Mouse (Mus musculus) heart, adult 9 months (tissue): ENCODE data around the gene Ccnjl.

Source experiments
- DNase-seq, 2 experiments: peaks; one replicate each; pipeline ENCODE4 v3.0.0; 2022; ENCODE audit warnings: low spot score in 2 of 2

The Ccnjl gene

DNA sequence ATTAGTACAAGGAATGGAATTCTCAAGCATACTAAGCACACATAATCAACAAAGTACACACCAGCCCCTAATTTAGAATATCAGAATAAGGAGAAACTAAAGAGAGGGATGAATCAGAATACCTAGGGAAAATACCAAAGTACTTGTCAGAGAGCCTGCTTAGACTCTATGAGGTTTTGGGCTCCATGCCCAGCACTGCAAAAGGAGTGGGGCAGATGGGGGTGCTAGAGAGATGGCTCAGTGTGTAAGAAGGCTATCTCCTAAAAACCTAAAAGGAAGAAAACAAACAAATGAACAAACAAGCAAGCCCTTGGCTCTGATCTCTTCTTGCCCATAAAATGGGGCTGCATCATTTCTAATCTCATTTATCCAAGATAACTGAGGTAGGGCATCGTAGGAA, 95.8 kb downstream of the Ccnjl start:
- no peak for DNase-seq

DNA sequence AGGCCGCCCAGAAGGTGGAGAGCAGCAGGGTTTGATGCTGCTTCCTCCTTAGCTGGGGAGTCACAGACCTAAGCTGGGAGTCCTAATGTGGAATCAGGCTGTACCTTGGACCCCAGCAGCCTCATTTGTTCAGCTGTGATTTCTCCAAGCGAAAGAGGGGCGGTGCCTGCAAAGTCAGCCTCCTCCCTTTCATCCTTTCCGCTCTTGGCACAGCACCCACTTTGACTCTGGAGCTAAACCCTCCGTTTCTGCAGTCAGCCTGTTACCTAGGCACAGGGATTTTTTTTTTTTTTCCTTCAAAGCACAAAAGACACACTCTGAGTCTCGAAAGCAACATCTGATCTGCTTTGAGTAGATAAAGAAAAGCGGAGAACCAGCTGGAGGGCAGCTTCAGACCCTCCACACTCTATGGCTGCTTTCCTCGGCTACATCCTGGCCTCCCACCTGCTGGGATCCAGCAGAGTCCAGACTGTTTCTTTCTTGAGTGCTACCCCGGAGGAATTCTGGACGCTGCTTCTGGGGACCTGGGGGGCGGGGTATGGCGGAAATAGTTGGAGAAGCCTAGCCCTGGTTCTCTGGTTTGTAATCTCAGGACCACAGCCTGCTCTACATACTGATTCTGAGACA, 97.8 kb downstream of the Ccnjl start:
- DNase-seq = peak; percentile 23 to 35

DNA sequence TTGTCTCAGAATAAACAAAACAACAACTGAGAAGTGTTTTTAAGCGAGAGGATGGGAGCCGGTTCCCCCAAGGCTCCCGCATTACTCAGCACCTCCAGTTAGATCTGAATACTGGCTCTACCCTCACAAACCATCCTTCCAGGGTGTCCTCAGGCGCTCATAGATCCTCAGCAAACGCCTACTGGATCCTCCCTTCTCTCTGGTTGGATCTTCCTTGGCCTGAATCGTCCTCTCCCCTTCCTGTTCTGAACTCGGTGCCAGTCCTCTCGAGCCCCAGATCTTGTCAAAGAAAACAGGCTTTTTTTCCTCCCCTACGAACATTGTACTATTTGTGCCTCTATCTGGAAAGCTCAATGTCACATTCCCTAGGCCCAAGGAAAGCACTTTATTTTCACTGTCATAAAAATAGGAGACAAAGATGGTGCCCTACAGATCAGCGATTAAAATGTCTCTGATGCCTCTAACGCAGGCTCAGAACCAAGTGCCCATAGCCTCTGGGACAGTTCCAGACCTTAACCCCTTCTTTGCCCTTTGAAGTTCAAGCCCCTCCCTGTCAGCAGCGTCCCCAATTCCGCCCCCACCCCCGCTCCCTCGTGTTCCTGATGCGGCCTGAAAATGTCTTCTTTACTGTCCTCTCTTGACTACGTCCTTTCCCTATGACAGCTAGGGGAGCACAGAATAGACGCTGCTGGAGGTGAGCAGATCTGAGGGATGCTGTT, 98.5 kb downstream of the Ccnjl start:
- DNase-seq = no peak

- no peak for DNase-seq
Measured at GRCm38 (mm10) chr11:43631645-43632044, 103.1 kb downstream of the Ccnjl start.

GRCm38 (mm10) chr11:43632566-43632965, 104.0 kb downstream of the Ccnjl start:
- DNase-seq = peak; percentile 16 to 41

DNA sequence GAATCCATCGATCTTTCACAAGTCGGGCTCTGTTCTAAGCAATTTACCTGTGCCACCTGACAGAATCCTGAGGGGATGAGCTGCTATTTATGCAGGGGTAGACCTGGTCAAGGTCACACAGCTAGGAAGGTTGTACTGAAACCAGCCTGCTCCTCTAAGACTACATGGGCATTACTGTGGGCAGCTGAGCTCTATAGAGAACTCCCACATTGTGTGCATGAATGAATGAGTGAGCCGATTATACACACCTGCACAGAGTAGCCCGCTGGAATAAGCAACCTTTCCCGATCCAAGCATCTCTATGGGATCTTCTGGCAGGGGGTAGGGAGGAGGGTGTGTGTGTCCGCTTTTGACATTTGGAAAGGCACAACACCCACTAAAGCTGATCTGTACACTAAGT, 104.6 kb downstream of the Ccnjl start:
- no peak for DNase-seq

DNA sequence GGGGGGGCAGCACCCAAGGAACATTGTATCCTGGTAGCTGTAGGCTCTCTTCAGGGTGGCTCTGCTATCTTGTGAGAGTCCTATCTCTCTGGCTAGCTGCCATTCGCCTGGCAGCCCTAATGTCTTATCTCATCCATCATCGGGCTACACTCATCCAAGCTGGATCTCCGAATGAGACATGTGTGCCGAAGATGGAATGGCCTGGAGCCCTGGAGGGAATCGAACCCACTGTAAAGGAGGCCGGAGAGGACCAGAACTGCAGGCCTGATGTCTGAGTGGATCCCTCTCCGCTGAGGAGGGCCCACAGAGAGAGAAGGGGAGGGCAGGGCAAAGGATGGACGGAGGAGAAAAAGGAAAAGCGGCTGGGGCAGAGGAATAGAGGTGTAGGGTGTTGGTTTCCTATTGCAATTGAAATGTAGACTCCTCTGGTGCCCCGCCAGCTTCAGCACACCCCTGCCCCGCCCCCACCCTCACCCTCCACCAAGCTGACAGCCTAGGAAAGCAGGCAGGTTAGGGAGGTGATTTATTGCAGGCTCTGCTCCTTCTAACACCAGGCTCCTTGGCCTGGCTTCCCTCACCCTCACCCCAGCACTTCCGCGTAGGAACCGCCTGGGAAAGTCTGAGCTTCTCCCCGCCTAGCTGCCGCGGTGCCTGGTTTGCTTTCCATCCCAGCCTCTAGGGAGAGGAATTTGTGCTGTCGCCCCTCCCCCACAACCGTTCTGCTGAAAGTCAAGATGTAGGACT, 105.2 kb downstream of the Ccnjl start:
- peak; percentile 73 to 79 for DNase-seq
